ENCODE assay signal across 35 mouse cellular contexts in genomic region chr19:32553310-32553709, GRCm38 (mm10).
"Had no signal": no experiment of that assay in that cellular context is flagged by ENCODE, and none has a peak within 500 bp of the region (broad histone marks: within the 10 kb centered on the region; RNA-seq: fewer than 3 reads in every experiment).

No protein-coding gene starts in this region.

- H3K4me2 ChIP-seq: heart, embryonic 11.5 days; heart, embryonic 12.5 days; heart, embryonic 13.5 days; heart, embryonic 15.5 days; hindbrain, embryonic 12.5 days; hindbrain, embryonic 13.5 days; hindbrain, embryonic 14.5 days; hindbrain, embryonic 15.5 days; intestine, embryonic 15.5 days; kidney, embryonic 15.5 days had no signal

- H3K36me3 ChIP-seq: heart, embryonic 10.5 days; heart, embryonic 12.5 days; heart, embryonic 13.5 days; heart, embryonic 15.5 days; hindbrain, embryonic 10.5 days; hindbrain, embryonic 12.5 days; hindbrain, embryonic 13.5 days; hindbrain, embryonic 15.5 days; intestine, embryonic 15.5 days; kidney, embryonic 15.5 days had no signal

- H3K27ac ChIP-seq: heart, embryonic 10.5 days; heart, embryonic 15.5 days; hindbrain, embryonic 10.5 days; hindbrain, embryonic 12.5 days; hindbrain, embryonic 13.5 days; hindbrain, embryonic 14.5 days; hindbrain, embryonic 15.5 days; hindbrain, postnatal 0 days; intestine, embryonic 15.5 days; kidney, embryonic 15.5 days; kidney, postnatal 0 days; layer of hippocampus, adult 2 months had no signal

- DNase-seq: heart, postnatal 10 days; heart, postnatal 14 days; heart, postnatal 36 days; heart, postnatal 4 days; kidney, adult 11 months; kidney, adult 18-20 months; kidney, adult 2 months; kidney, adult 8-10 months; kidney, adult 9 months; kidney, postnatal 10 days; kidney, postnatal 14 days; kidney, postnatal 25 days; kidney, postnatal 36 days; kidney, postnatal 4 days; layer of hippocampus, adult 9-11 months; layer of hippocampus, postnatal 36 days had no signal

- ATAC-seq: hindbrain, embryonic 16.5 days; hindbrain, postnatal 0 days; inflammation-experienced regulatory T-cells, adult 6 months; intestine, embryonic 15.5 days; intestine, embryonic 16.5 days; intestine, postnatal 0 days had no signal

- H3K4me3 ChIP-seq: heart, embryonic 10.5 days; heart, embryonic 12.5 days; heart, embryonic 13.5 days; heart, embryonic 15.5 days; hindbrain, embryonic 10.5 days; hindbrain, embryonic 12.5 days; hindbrain, embryonic 13.5 days; hindbrain, embryonic 15.5 days; intestine, embryonic 15.5 days; kidney, embryonic 15.5 days; layer of hippocampus, adult 2 months had no signal

- H3K9me3 ChIP-seq: heart, embryonic 10.5 days; heart, embryonic 12.5 days; heart, embryonic 13.5 days; heart, embryonic 15.5 days; hindbrain, embryonic 10.5 days; hindbrain, embryonic 12.5 days; hindbrain, embryonic 13.5 days; hindbrain, embryonic 15.5 days; intestine, embryonic 15.5 days; kidney, embryonic 15.5 days had no signal

- H3K9ac ChIP-seq: heart, embryonic 12.5 days; heart, embryonic 13.5 days; heart, embryonic 15.5 days; hindbrain, embryonic 12.5 days; hindbrain, embryonic 13.5 days; hindbrain, embryonic 14.5 days; hindbrain, embryonic 15.5 days; intestine, embryonic 15.5 days; kidney, embryonic 15.5 days had no signal

- H3K27me3 ChIP-seq: heart, embryonic 12.5 days; heart, embryonic 13.5 days; heart, embryonic 15.5 days; hindbrain, embryonic 12.5 days; hindbrain, embryonic 13.5 days; hindbrain, embryonic 15.5 days; intestine, embryonic 15.5 days; kidney, embryonic 15.5 days had no signal

- H3K4me1 ChIP-seq: heart, embryonic 10.5 days; heart, embryonic 12.5 days; heart, embryonic 15.5 days; hindbrain, embryonic 12.5 days; hindbrain, embryonic 13.5 days; hindbrain, embryonic 15.5 days; intestine, embryonic 15.5 days; kidney, embryonic 15.5 days had no signal
